Mouse (Mus musculus) neural tube, embryonic 11.5 days (tissue): ENCODE data around the gene Ctnnd2. TPM values are rescaled to one million over a fixed set of nuclear protein-coding genes. Genes with fewer than 3 reads are reported as not detected.

Source experiments
- ATAC-seq: fragments of 200-750 bp; cut with Nextera tagmentation; 2 replicates; pipeline ENCODE4 v1.8.0; 2017; ENCODE audit warnings: moderate number of reproducible peaks, mild to moderate bottlenecking, moderate TSS enrichment, moderate library complexity; ENCODE audit not compliant: insufficient read depth, low FRiP score, low TSS enrichment
- DNase-seq: peaks from one replicate; pipeline ENCODE4 v3.0.0-alpha.2; 2015; ENCODE audit warnings: low spot score
- H3K27ac ChIP-seq: fragments of 300-500 bp; sonication (generic); 2 replicates; pipeline ENCODE4 v1.5.1; 2014; ENCODE audit warnings: low read depth, mild to moderate bottlenecking, low read length
- H3K27me3 ChIP-seq: fragments of 300-500 bp; sonication (generic); 2 replicates; pipeline ENCODE4 v1.6.1; 2014; ENCODE audit warnings: mild to moderate bottlenecking, low read length, mixed read lengths; ENCODE audit not compliant: control insufficient read depth, insufficient read depth
- H3K36me3 ChIP-seq: fragments of 300-500 bp; sonication (generic); 2 replicates; pipeline ENCODE4 v1.6.1; 2014; ENCODE audit warnings: mild to moderate bottlenecking, low read length, moderate library complexity, mixed read lengths; ENCODE audit not compliant: control insufficient read depth, insufficient read depth
- H3K4me1 ChIP-seq: fragments of 300-500 bp; sonication (generic); 2 replicates; pipeline ENCODE4 v1.6.1; 2014; ENCODE audit warnings: low read length, mixed read lengths; ENCODE audit not compliant: control insufficient read depth, insufficient read depth
- H3K4me2 ChIP-seq: fragments of 300-500 bp; sonication (generic); 2 replicates; pipeline ENCODE4 v1.6.1; 2014; ENCODE audit warnings: low read depth, mild to moderate bottlenecking, moderate library complexity
- H3K4me3 ChIP-seq: fragments of 300-500 bp; sonication (generic); 2 replicates; pipeline ENCODE4 v1.5.1; 2014; ENCODE audit warnings: low read depth, low read length
- H3K9ac ChIP-seq: fragments of 300-500 bp; sonication (generic); 2 replicates; pipeline ENCODE4 v1.6.1; 2014; ENCODE audit warnings: mild to moderate bottlenecking, low read length
- H3K9me3 ChIP-seq: fragments of 300-500 bp; sonication (generic); 2 replicates; pipeline ENCODE4 v1.6.1; 2016; ENCODE audit warnings: low read length; ENCODE audit not compliant: control insufficient read depth
- WGBS: fragments of 180-500 bp; shearing (Covaris S2); extraction: QIAGEN DNeasy Blood & Tissue Kit; methylation state at CpG from one replicate; pipeline ENCODE4 v1.1.7; 2014; 5-methylcytosine and 5-hydroxymethylcytosine counted together
- polyA plus RNA-seq: library from polyadenylated mRNA; unstranded; fragments of >200 nt; fragmentation: Nextera tagmentation; extraction: Ambion mirVana; gene quantifications from 2 replicates; pipeline ENCODE4 v1.2.1, GENCODE M21; 2014

Ctnnd2 gene
- polyA plus RNA-seq, 1 experiment from 2014 or later = 24.0 TPM

GRCm38 (mm10) chr15:30931906-30932305 lies 759.5 kb downstream of the Ctnnd2 start:
- WGBS = 89% methylated on average over 5 of the region's 5 CpGs
- Histone ChIP-seq H3K4me1 (no peaks in the 10 kb centered on the region), H3K27ac (no peak overlapping the region), H3K36me3 (no peaks in the 10 kb centered on the region), H3K4me2 (no peak overlapping the region), H3K4me3 (no peak overlapping the region), H3K9me3 (no peaks in the 10 kb centered on the region), H3K9ac (no peak overlapping the region), H3K27me3 (no peaks in the 10 kb centered on the region)
- DNase-seq = no peak
- ATAC-seq = no peak

- Histone ChIP-seq H3K27ac (no peak overlapping the region), H3K4me3 (no peak overlapping the region), H3K4me2 (no peak overlapping the region), H3K27me3 (no peaks in the 10 kb centered on the region), H3K9ac (no peak overlapping the region), H3K9me3 (no peaks in the 10 kb centered on the region), H3K4me1 (no peaks in the 10 kb centered on the region), H3K36me3 (no peaks in the 10 kb centered on the region)
- 79% methylated on average over 1 of the region's 1 CpGs for WGBS
- DNase-seq (no peak), ATAC-seq (no peak)
Observed at GRCm38 (mm10) chr15:30945863-30946262, 773.5 kb downstream of the Ctnnd2 start.

- WGBS = 93% methylated on average over 4 of the region's 4 CpGs
- Histone ChIP-seq H3K9ac (no peak overlapping the region), H3K36me3 (no peaks in the 10 kb centered on the region)
Observed at GRCm38 (mm10) chr15:30958513-30958912, 786.1 kb downstream of the Ctnnd2 start.

DNA sequence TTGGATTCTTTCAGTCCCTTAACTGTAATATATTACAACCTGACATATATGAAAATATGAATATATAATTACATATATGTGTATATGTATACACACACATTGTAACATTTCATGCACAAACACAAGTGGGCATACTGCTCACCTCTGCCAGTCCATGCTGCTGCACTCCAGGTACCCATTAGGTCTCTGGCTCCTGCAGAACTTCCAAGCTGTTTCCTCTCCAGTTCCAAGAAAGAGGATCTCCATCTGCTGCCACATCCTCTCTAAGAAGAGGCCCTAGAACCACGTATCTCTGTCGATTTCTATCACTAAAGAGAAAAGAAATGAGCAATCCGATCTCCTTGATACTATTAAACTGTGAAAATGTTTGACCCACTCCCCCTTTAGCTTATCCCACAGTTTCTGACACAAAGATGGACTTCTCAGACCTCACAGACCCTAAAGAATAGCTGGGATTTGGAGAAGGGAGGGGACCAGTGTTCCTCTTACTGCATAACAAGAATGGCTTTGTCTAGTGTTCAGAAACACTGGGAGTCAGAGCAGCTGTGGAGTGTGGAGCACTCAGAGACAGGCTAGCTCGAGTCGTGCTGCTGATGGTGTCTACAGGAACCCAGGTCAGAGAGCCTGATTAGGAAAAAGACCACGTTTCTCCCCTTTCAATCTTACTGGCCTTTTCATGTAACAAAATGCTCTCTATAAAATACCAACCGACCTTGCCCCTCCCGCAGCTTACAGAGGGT lies 790.2 kb downstream of the Ctnnd2 start:
- H3K4me3 ChIP-seq = no peak overlapping the region
- H3K9ac ChIP-seq = no peak overlapping the region
- no peak for ATAC-seq
- no peak overlapping the region for H3K4me2 ChIP-seq
- no peaks in the 10 kb centered on the region for H3K9me3 ChIP-seq
- WGBS = 83% methylated on average over 8 of the region's 8 CpGs
- no peak overlapping the region for H3K27ac ChIP-seq
- DNase-seq = no peak
- H3K36me3 ChIP-seq = no peaks in the 10 kb centered on the region
- no peaks in the 10 kb centered on the region for H3K4me1 ChIP-seq
- H3K27me3 ChIP-seq = no peaks in the 10 kb centered on the region

More at GRCm38 (mm10) chr15:30958513-30958912, 786.1 kb downstream of the Ctnnd2 start:
- H3K9me3 ChIP-seq = no peaks in the 10 kb centered on the region
- no peaks in the 10 kb centered on the region for H3K27me3 ChIP-seq
- DNase-seq (no peak), ATAC-seq (no peak)
- H3K27ac ChIP-seq = no peak overlapping the region
- H3K4me1 ChIP-seq = no peaks in the 10 kb centered on the region
- H3K4me3 ChIP-seq = no peak overlapping the region
- H3K4me2 ChIP-seq = no peak overlapping the region

GRCm38 (mm10) chr15:30964046-30964445 lies 791.7 kb downstream of the Ctnnd2 start:
- no peak overlapping the region for H3K9ac ChIP-seq
- WGBS = 88% methylated on average over 7 of the region's 7 CpGs
- H3K9me3 ChIP-seq = no peaks in the 10 kb centered on the region
- H3K36me3 ChIP-seq = no peaks in the 10 kb centered on the region
- no peak overlapping the region for H3K27ac ChIP-seq
- H3K4me3 ChIP-seq = no peak overlapping the region
- ATAC-seq (no peak), DNase-seq (no peak)
- no peaks in the 10 kb centered on the region for H3K27me3 ChIP-seq
- no peaks in the 10 kb centered on the region for H3K4me1 ChIP-seq
- H3K4me2 ChIP-seq = no peak overlapping the region

DNA sequence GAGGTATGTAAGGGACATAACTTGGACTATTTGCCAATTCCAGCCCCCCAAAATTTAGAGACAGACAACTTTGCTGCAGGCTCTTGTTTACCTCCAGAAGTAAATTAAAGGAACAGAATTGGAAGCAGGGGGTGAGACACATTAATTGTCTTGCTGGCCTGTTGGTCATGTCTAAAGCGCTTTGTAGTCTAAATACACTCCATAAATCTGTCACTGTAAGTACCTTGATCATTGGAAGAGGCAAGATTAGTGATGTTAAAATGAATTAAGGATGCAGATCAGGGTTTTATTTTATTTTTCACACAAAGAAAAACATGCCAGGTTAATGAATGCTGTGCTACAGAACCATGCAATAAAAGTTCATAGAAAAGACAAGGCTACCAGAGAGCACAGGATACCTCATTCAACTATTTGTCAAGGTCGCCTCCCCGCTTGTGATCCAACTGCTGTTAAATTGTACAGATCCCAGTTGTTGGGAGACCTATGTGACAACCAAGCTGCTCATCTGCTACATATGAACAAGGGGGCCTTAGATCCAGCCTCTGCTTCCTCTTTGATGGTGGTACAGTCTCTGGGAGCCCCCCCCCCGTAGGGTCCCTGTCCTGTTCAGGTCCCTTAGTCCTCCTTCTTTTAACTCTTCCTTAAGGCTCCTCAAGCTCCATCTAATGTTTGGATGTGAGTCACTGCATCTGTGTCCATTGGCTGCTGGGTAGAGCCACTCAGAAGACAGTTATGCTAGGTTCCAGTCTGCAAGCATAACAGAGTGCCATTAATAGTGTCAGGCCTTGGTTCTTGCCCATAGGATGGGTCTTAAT lies 792.7 kb downstream of the Ctnnd2 start:
- no peak overlapping the region for H3K4me2 ChIP-seq
- H3K4me1 ChIP-seq = no peaks in the 10 kb centered on the region
- H3K9me3 ChIP-seq = no peaks in the 10 kb centered on the region
- no peaks in the 10 kb centered on the region for H3K36me3 ChIP-seq
- DNase-seq = no peak
- no peak overlapping the region for H3K4me3 ChIP-seq
- no peaks in the 10 kb centered on the region for H3K27me3 ChIP-seq
- H3K9ac ChIP-seq = no peak overlapping the region
- H3K27ac ChIP-seq = no peak overlapping the region
- ATAC-seq = no peak
- 79% methylated on average over 4 of the region's 4 CpGs for WGBS

DNA sequence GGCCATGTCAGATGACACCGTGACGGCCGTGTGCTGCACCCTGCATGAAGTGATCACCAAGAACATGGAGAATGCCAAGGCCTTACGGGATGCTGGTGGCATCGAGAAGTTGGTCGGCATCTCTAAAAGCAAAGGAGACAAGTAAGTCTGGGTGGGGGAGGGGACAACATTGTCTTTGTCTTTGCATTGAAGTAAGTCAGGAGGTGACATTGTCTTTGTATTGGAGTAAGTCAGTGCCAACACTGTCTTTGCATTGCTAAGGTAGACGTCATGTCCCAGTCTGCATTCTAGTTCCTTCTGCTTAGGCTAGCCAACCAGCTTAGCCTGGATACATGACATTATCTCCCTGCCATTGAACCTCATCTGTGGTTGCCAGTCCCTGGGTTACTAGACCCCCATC lies 794.4 kb downstream of the Ctnnd2 start:
- WGBS = 91% methylated on average over 7 of the region's 7 CpGs
- H3K9me3 ChIP-seq = no peaks in the 10 kb centered on the region
- H3K4me2 ChIP-seq = no peak overlapping the region
- no peaks in the 10 kb centered on the region for H3K36me3 ChIP-seq
- H3K9ac ChIP-seq = no peak overlapping the region
- no peak for ATAC-seq
- no peaks in the 10 kb centered on the region for H3K27me3 ChIP-seq
- no peak for DNase-seq
- no peak overlapping the region for H3K4me3 ChIP-seq
- H3K27ac ChIP-seq = no peak overlapping the region
- H3K4me1 ChIP-seq = no peaks in the 10 kb centered on the region

DNA sequence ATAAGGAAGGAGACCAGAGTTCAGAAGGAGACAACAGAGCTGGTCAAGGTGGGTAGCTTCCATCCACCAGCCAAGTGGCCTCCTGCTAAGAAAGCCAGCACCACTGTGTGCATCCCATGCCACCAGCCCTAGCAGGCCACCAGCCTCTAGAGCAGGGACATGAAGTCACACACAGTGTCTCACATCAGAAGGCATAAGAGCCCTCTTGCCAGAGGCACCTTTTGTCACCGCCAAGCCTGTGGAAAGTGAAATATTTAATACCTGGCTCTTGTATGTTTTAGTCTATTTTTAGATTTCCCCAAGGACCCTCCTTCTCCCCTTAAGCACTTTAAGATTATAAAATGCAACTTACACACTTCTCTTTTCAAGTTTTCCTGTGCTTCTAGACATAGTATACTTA lies 802.0 kb downstream of the Ctnnd2 start:
- WGBS = 82% methylated on average over 1 of the region's 1 CpGs

More for the DNA sequence above, 802.0 kb downstream of the Ctnnd2 start:
- no peaks in the 10 kb centered on the region for H3K9me3 ChIP-seq
- H3K27me3 ChIP-seq = no peaks in the 10 kb centered on the region
- no peak for ATAC-seq
- no peak overlapping the region for H3K27ac ChIP-seq
- no peak overlapping the region for H3K4me3 ChIP-seq
- H3K36me3 ChIP-seq = no peaks in the 10 kb centered on the region
- H3K9ac ChIP-seq = no peak overlapping the region
- no peak for DNase-seq
- no peak overlapping the region for H3K4me2 ChIP-seq
- no peaks in the 10 kb centered on the region for H3K4me1 ChIP-seq
